21 mouse cellular contexts compared by ENCODE assay signal in the genomic region with DNA sequence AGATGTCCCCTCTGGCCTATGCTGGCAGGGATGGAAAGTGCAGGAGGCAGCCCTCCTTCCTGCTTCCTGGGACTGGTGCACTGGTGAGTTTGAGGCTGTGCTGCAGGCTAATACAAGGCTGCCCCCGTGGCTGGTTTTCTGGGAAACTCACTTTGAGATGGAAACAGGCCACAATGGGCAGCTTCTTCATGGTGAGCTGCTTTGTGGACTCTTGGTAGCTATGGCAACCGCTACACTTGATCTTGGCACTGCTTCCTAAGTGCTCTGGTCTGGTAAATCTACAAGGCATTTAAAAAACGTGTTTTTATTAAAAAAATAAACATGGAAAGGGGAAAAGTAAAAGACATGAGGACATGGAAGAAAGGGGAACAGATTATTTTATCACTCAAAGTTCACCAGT. TPM values are rescaled to one million over a fixed set of nuclear protein-coding genes. Genes with fewer than 3 reads are reported as not detected.
DNase-seq lines count a peak whose midpoint lies in the region; ATAC-seq and TF ChIP-seq lines count a peak whose summit lies in the region.
"Had no signal": no experiment of that assay in that cellular context is flagged by ENCODE, and none has a peak within 500 bp of the region (broad histone marks: within the 10 kb centered on the region; RNA-seq: fewer than 3 reads in every experiment).

No protein-coding gene starts in this region.

- no peaks in the 10 kb centered on the region for H3K9me3 ChIP-seq in hindbrain, embryonic 13.5 days
- no peaks in the 10 kb centered on the region for H3K9me3 ChIP-seq in hindbrain, embryonic 10.5 days
- no peaks in the 10 kb centered on the region for H3K9me3 ChIP-seq in lung, embryonic 14.5 days (ENCODE audit: low read depth, low read length)
- H3K9me3 ChIP-seq in midbrain, postnatal 0 days (ENCODE audit: low read length), result no peaks in the 10 kb centered on the region
- no peaks in the 10 kb centered on the region for H3K9me3 ChIP-seq in midbrain, embryonic 10.5 days (replicated peaks)
- H3K9me3 ChIP-seq in neural tube, embryonic 15.5 days (replicated peaks), result no peaks in the 10 kb centered on the region
- H3K9me3 ChIP-seq: embryonic facial prominence, embryonic 10.5 days; heart, embryonic 15.5 days; intestine, embryonic 15.5 days had no signal

- DNase-seq in hindbrain, embryonic 10.5 days (ENCODE audit: low spot score), result no peak
- DNase-seq in lung, embryonic 14.5 days, result peak; percentile 24
- DNase-seq in lung, adult 2 months, result no peak
- DNase-seq in midbrain, postnatal 0 days (ENCODE audit: low spot score), result peak; percentile 40
- no peak for DNase-seq in midbrain, embryonic 10.5 days (ENCODE audit: low spot score)
- DNase-seq: adrenal gland, adult 2 months; adrenal gland, postnatal 25 days; cerebellum, adult 2 months; cerebellum, postnatal 10 days; gastrocnemius, postnatal 14 days; heart, adult 2 months; heart, postnatal 14 days had no signal

- no peak for TF ChIP-seq POLR2A in lung, adult 2 months (IDR thresholded peaks at IDR 0.05; ENCODE audit: borderline replicate concordance, extremely low read depth, low read depth, low read length)

- no peaks in the 10 kb centered on the region for H3K27me3 ChIP-seq in hindbrain, embryonic 13.5 days
- no peaks in the 10 kb centered on the region for H3K27me3 ChIP-seq in hindbrain, embryonic 10.5 days (ENCODE audit: insufficient read depth, poor library complexity, severe bottlenecking)
- H3K27me3 ChIP-seq in lung, embryonic 14.5 days (ENCODE audit: insufficient read depth, low read length), result no peaks in the 10 kb centered on the region
- no peaks in the 10 kb centered on the region for H3K27me3 ChIP-seq in midbrain, postnatal 0 days (ENCODE audit: insufficient read depth, low read length)
- H3K27me3 ChIP-seq in midbrain, embryonic 10.5 days (ENCODE audit: low read depth, poor library complexity, severe bottlenecking), result no peaks in the 10 kb centered on the region
- H3K27me3 ChIP-seq in neural tube, embryonic 15.5 days (replicated peaks), result no peaks in the 10 kb centered on the region
- H3K27me3 ChIP-seq: CH12.LX; heart, embryonic 15.5 days; intestine, embryonic 15.5 days had no signal

- H3K4me2 ChIP-seq in hindbrain, embryonic 13.5 days, result no peak overlapping the region
- H3K4me2 ChIP-seq in lung, embryonic 14.5 days, result no peak overlapping the region
- H3K4me2 ChIP-seq in midbrain, postnatal 0 days (ENCODE audit: low read depth, low read length, poor library complexity, severe bottlenecking), result no peak overlapping the region
- H3K4me2 ChIP-seq in neural tube, embryonic 15.5 days, result no peak overlapping the region
- H3K4me2 ChIP-seq: heart, embryonic 11.5 days; heart, embryonic 15.5 days; intestine, embryonic 15.5 days had no signal

- H3K27ac ChIP-seq in hindbrain, embryonic 13.5 days, result 0 out of 2 replicates have a peak overlapping the region, but pooled peaks have one; percentile 10
- no peak overlapping the region for H3K27ac ChIP-seq in hindbrain, embryonic 10.5 days
- no peak overlapping the region for H3K27ac ChIP-seq in lung, embryonic 14.5 days (ENCODE audit: low read depth)
- H3K27ac ChIP-seq in midbrain, postnatal 0 days (ENCODE audit: low read depth, low read length), result no peak overlapping the region
- no peak overlapping the region for H3K27ac ChIP-seq in midbrain, embryonic 10.5 days (replicated peaks)
- 0 out of 2 replicates have a peak overlapping the region, but pooled peaks have one; percentile 28 for H3K27ac ChIP-seq in neural tube, embryonic 15.5 days (replicated peaks)
- H3K27ac ChIP-seq: embryonic facial prominence, embryonic 10.5 days; heart, adult 2 months; heart, embryonic 15.5 days; intestine, embryonic 15.5 days had no signal

- ATAC-seq in hindbrain, embryonic 13.5 days (ENCODE audit: low FRiP score), result no peak
- no peak for ATAC-seq in lung, embryonic 14.5 days (ENCODE audit: insufficient read depth)
- ATAC-seq in midbrain, postnatal 0 days (ENCODE audit: low FRiP score), result no peak
- no peak for ATAC-seq in neural tube, embryonic 15.5 days (ENCODE audit: low FRiP score)
- ATAC-seq: forebrain, embryonic 16.5 days; intestine, embryonic 15.5 days had no signal

- no peaks in the 10 kb centered on the region; the same call in 1 of the 2 replicates for H3K4me1 ChIP-seq in hindbrain, embryonic 13.5 days (replicated peaks)
- no peaks in the 10 kb centered on the region for H3K4me1 ChIP-seq in hindbrain, embryonic 10.5 days (replicated peaks)
- no peaks in the 10 kb centered on the region for H3K4me1 ChIP-seq in lung, embryonic 14.5 days (ENCODE audit: insufficient read depth)
- H3K4me1 ChIP-seq in lung, adult 2 months (ENCODE audit: control insufficient read depth, insufficient read depth, low read length), result peaks cover 4% of the 10 kb centered on the region
- H3K4me1 ChIP-seq in midbrain, postnatal 0 days (ENCODE audit: insufficient read depth, low read length), result no peaks in the 10 kb centered on the region
- no peaks in the 10 kb centered on the region for H3K4me1 ChIP-seq in midbrain, embryonic 10.5 days
- H3K4me1 ChIP-seq in neural tube, embryonic 15.5 days, result no peaks in the 10 kb centered on the region
- H3K4me1 ChIP-seq: embryonic facial prominence, embryonic 10.5 days; intestine, embryonic 15.5 days had no signal

- WGBS in hindbrain, embryonic 13.5 days, result 62% methylated on average over 3 of the region's 3 CpGs
- WGBS in hindbrain, embryonic 10.5 days, result 82% methylated on average over 3 of the region's 3 CpGs
- WGBS in lung, embryonic 14.5 days, result 75% methylated on average over 3 of the region's 3 CpGs
- 58% methylated on average over 3 of the region's 3 CpGs for WGBS in lung, adult 2 months
- 51% methylated on average over 3 of the region's 3 CpGs for WGBS in midbrain, postnatal 0 days
- WGBS in midbrain, embryonic 10.5 days, result 80% methylated on average over 3 of the region's 3 CpGs
- WGBS in neural tube, embryonic 15.5 days, result 67% methylated on average over 3 of the region's 3 CpGs

- H3K9ac ChIP-seq in hindbrain, embryonic 13.5 days, result no peak overlapping the region
- no peak overlapping the region for H3K9ac ChIP-seq in lung, embryonic 14.5 days
- 0 out of 2 replicates have a peak overlapping the region, but pooled peaks have one; percentile 19 for H3K9ac ChIP-seq in midbrain, postnatal 0 days (replicated peaks; ENCODE audit: low read length, poor library complexity, severe bottlenecking)
- H3K9ac ChIP-seq in neural tube, embryonic 15.5 days (replicated peaks), result no peak overlapping the region
- H3K9ac ChIP-seq: heart, embryonic 15.5 days; intestine, embryonic 15.5 days had no signal

- TF ChIP-seq CTCF in lung, embryonic 14.5 days (IDR thresholded peaks at IDR 0.05; ENCODE audit: low read depth), result no peak
- no peak for TF ChIP-seq CTCF in lung, adult 2 months (IDR thresholded peaks at IDR 0.05; ENCODE audit: insufficient read depth, low read length)
- no peak for TF ChIP-seq CTCF in midbrain, postnatal 0 days (IDR thresholded peaks at IDR 0.05)

- H3K4me3 ChIP-seq in hindbrain, embryonic 13.5 days, result no peak overlapping the region
- no peak overlapping the region for H3K4me3 ChIP-seq in hindbrain, embryonic 10.5 days
- no peak overlapping the region for H3K4me3 ChIP-seq in lung, embryonic 14.5 days (ENCODE audit: low read depth, low read length)
- no peak overlapping the region for H3K4me3 ChIP-seq in lung, adult 2 months (replicated peaks; ENCODE audit: extremely low read depth, low read depth, low read length)
- no peak overlapping the region for H3K4me3 ChIP-seq in midbrain, postnatal 0 days (ENCODE audit: low read depth, low read length)
- no peak overlapping the region for H3K4me3 ChIP-seq in midbrain, embryonic 10.5 days
- H3K4me3 ChIP-seq in neural tube, embryonic 15.5 days (replicated peaks), result no peak overlapping the region
- H3K4me3 ChIP-seq: embryonic facial prominence, embryonic 10.5 days; heart, adult 2 months; heart, embryonic 15.5 days; intestine, embryonic 15.5 days had no signal

- H3K36me3 ChIP-seq in hindbrain, embryonic 13.5 days, result peaks cover 99% of the 10 kb centered on the region
- peaks cover 100% of the 10 kb centered on the region for H3K36me3 ChIP-seq in hindbrain, embryonic 10.5 days
- peaks cover 100% of the 10 kb centered on the region for H3K36me3 ChIP-seq in lung, embryonic 14.5 days (ENCODE audit: insufficient read depth)
- H3K36me3 ChIP-seq in midbrain, postnatal 0 days (ENCODE audit: insufficient read depth, low read length), result peaks cover 98% of the 10 kb centered on the region
- H3K36me3 ChIP-seq in midbrain, embryonic 10.5 days, result peaks cover 100% of the 10 kb centered on the region
- H3K36me3 ChIP-seq in neural tube, embryonic 15.5 days, result peaks cover 99% of the 10 kb centered on the region

RNA-seq across cellular contexts. Expression of gene Usp22, which starts 16.7 kb away (rescaled TPM):
- polyA plus RNA-seq in hindbrain, embryonic 13.5 days (2015; fragmentation: Nextera tagmentation; extraction: Ambion mirVana), result 355 and 383 TPM in 2 replicates
- 206 and 255 TPM in 2 replicates for polyA plus RNA-seq in hindbrain, embryonic 10.5 days (2016; fragmentation: Nextera tagmentation; extraction: Ambion mirVana)
- polyA plus RNA-seq in lung, embryonic 14.5 days (2014; fragmentation: Nextera tagmentation; extraction: Ambion mirVana), result 163 and 167 TPM in 2 replicates
- 37.6 and 43.6 TPM in 2 replicates for polyA plus RNA-seq in lung, adult 2 months (2012; rRNA removed)
- 637 and 644 TPM in 2 replicates for total RNA-seq in midbrain, postnatal 0 days (2014; rRNA removed)
- 340 and 355 TPM in 2 replicates for polyA plus RNA-seq in midbrain, postnatal 0 days (2015; fragmentation: Nextera tagmentation; extraction: Ambion mirVana)
- 201 and 251 TPM in 2 replicates for polyA plus RNA-seq in midbrain, embryonic 10.5 days (2016; fragmentation: Nextera tagmentation; extraction: Ambion mirVana)
- 310 and 358 TPM in 2 replicates for polyA plus RNA-seq in neural tube, embryonic 15.5 days (2015; fragmentation: Nextera tagmentation; extraction: Ambion mirVana)

RNA-seq across cellular contexts. Expression of gene Tnfrsf13b, which starts 31.6 kb away (rescaled TPM):
- polyA plus RNA-seq in hindbrain, embryonic 13.5 days (2015; fragmentation: Nextera tagmentation; extraction: Ambion mirVana), result 1.1 and 1.3 TPM in 2 replicates
- 0.73 and 1.5 TPM in 2 replicates for polyA plus RNA-seq in hindbrain, embryonic 10.5 days (2016; fragmentation: Nextera tagmentation; extraction: Ambion mirVana)
- 2.3 and 2.4 TPM in 2 replicates for polyA plus RNA-seq in lung, embryonic 14.5 days (2014; fragmentation: Nextera tagmentation; extraction: Ambion mirVana)
- polyA plus RNA-seq in lung, adult 2 months (2012; rRNA removed), result 26.2 and 26.4 TPM in 2 replicates
- 1.6 and 2.2 TPM in 2 replicates for total RNA-seq in midbrain, postnatal 0 days (2014; rRNA removed)
- polyA plus RNA-seq in midbrain, postnatal 0 days (2015; fragmentation: Nextera tagmentation; extraction: Ambion mirVana), result 1.4 TPM in 2 replicates
- 1.2 TPM in 2 replicates for polyA plus RNA-seq in midbrain, embryonic 10.5 days (2016; fragmentation: Nextera tagmentation; extraction: Ambion mirVana)
- polyA plus RNA-seq in neural tube, embryonic 15.5 days (2015; fragmentation: Nextera tagmentation; extraction: Ambion mirVana), result 1.2 and 3.7 TPM in 2 replicates

RNA-seq across cellular contexts. Expression of gene Aldh3a1, which starts 49.2 kb away (rescaled TPM):
- polyA plus RNA-seq in hindbrain, embryonic 13.5 days (2015; fragmentation: Nextera tagmentation; extraction: Ambion mirVana), result not detected in 2 replicates
- not detected in 2 replicates for polyA plus RNA-seq in hindbrain, embryonic 10.5 days (2016; fragmentation: Nextera tagmentation; extraction: Ambion mirVana)
- polyA plus RNA-seq in lung, embryonic 14.5 days (2014; fragmentation: Nextera tagmentation; extraction: Ambion mirVana), result 0.11 TPM in 1 of 2 replicates, not detected in the other
- polyA plus RNA-seq in lung, adult 2 months (2012; rRNA removed), result 13.4 and 130 TPM in 2 replicates
- total RNA-seq in midbrain, postnatal 0 days (2014; rRNA removed), result 0.11 and 1.3 TPM in 2 replicates
- polyA plus RNA-seq in midbrain, postnatal 0 days (2015; fragmentation: Nextera tagmentation; extraction: Ambion mirVana), result 0.83 and 0.91 TPM in 2 replicates
- polyA plus RNA-seq in midbrain, embryonic 10.5 days (2016; fragmentation: Nextera tagmentation; extraction: Ambion mirVana), result not detected in 2 replicates
- 0.43 and 0.46 TPM in 2 replicates for polyA plus RNA-seq in neural tube, embryonic 15.5 days (2015; fragmentation: Nextera tagmentation; extraction: Ambion mirVana)
- total RNA-seq: hematopoietic stem cell, adult 5-6 weeks had no signal
- polyA plus RNA-seq: embryonic facial prominence, embryonic 10.5 days; heart, embryonic 11.5 days; intestine, embryonic 15.5 days had no signal

Comparison
In these comparisons a context has a peak if more than half of its experiments do, and no peak if none do; other contexts are left out.
1. H3K27ac ChIP-seq: peak in hindbrain, embryonic 13.5 days (single experiment) and neural tube, embryonic 15.5 days (single experiment); none in hindbrain, embryonic 10.5 days (single experiment), lung, embryonic 14.5 days (single experiment), midbrain, postnatal 0 days (single experiment) and midbrain, embryonic 10.5 days (single experiment).
2. DNase-seq: peak in lung, embryonic 14.5 days (single experiment) and midbrain, postnatal 0 days (single experiment); none in hindbrain, embryonic 10.5 days (single experiment), lung, adult 2 months (single experiment) and midbrain, embryonic 10.5 days (single experiment).